Mouse (Mus musculus) C2C12 (cell line): ENCODE measurements around the gene Mmrn2.

Experiments used
- CTCF ChIP-seq: IDR thresholded peaks from one replicate; pipeline ENCODE4 v1.5.1; 2011; ENCODE audit not compliant: control insufficient read depth, insufficient read depth, insufficient read length
- MAX ChIP-seq: IDR thresholded peaks from one replicate; pipeline ENCODE4 v1.6.1; 2011; ENCODE audit warnings: mild to moderate bottlenecking, control low read depth
- MYOD1 ChIP-seq: IDR thresholded peaks from one replicate; pipeline ENCODE4 v1.6.1; 2011; ENCODE audit warnings: low read depth; ENCODE audit not compliant: control insufficient read depth, insufficient read length
- USF1 ChIP-seq: IDR thresholded peaks from one replicate; pipeline ENCODE4 v1.6.1; 2011; ENCODE audit warnings: low read depth, mild to moderate bottlenecking, control low read depth, moderate library complexity

GRCm38 (mm10) chr14:34326606-34327005 is 48.7 kb upstream of the Mmrn2 start:
- TF ChIP-seq CTCF (no peak), MYOD1 (no peak), USF1 (no peak), MAX (no peak)
